Mouse (Mus musculus) E14TG2a.4 (cell line): ENCODE results near the gene Spata31d1d.

Experiments used
- CTCF ChIP-seq: conservative IDR thresholded peaks from 2 replicates; pipeline ENCODE4 v1.5.1; 2014; ENCODE audit warnings: low read length
- NANOG ChIP-seq: IDR thresholded peaks from 2 replicates; pipeline ENCODE4 v1.6.1; 2014; ENCODE audit warnings: borderline replicate concordance, low read length, mixed read lengths

DNA sequence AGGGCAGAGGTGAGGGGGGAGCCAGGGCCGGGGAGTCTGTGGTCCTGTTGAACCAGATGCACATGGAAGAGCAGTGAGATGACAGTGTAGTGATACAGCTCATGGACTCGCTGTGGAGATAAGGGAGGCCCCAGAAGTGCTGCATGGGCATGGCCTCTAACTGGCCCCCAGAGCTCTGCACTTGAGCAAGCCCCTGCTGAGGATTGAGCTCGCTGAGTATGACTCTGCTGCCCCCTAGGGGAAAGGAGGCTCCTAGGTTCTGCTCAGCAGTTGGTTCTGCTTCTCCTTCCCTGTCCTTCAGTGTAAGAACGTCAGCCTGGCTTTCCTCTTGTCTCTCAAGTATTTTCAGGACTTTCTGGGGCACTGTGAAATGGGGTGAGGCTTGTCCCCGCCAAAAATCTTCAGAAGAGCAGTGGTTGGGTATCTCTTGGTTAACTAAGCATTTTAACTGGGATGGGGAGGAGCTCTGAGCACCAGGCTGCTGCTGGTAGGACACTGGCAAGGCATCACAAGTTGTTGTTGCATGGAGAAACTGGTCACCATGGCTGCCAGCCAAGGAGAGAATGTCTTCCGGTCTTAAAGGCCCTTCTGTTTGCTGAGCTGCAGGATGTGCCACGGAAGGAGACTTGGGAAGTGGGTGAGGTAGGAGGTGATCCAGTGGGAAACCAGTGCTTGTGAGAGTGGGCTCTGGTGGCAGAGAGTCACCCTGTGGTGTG lies 3.0 kb downstream of the Spata31d1d start:
- TF ChIP-seq CTCF, result peak; percentile 88
- TF ChIP-seq NANOG, result no peak
